Mouse (Mus musculus): ENCODE measurements around the gene Ccdc186.
"Not testable (repeated sequence)": the region's sequence is repeated elsewhere in the genome, so short reads cannot be mapped to it uniquely, and the experiment has no call there.

Gene Ccdc186

DNA sequence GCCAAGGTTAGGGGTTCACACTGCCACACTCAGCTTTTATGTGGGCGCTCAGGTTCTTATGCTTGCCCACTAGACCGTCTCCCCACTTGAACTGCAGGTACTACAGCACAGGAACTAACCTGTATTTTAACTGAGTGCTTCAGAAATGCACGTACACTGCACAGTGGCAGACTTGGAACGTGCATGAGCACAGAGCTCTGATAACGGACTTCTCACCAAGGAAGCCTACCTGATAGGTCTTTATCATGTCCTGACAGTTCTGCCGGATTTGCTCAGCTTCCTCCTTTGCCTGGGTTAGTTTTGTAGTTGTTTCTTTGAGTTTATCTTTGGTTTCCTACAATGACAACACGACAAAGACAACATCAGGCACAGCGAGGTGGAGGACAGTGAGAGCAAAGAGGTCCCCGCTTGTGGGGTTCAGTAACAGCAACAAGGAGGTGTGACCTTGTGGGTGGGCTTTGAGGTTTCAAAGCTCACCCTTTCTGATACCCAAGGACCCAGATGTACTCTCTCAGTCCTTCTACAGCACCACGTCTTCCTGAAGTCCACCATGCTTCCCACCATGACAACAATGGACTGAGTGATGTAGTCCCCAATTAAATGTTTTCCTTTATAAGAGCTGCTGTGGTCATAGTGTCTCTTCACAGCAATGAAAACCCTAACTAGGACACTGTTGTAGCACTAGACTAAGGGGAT is 20.2 kb downstream of the Ccdc186 start:
- DNase-seq (ENCODE audit: low read depth, low spot score): no peak

DNA sequence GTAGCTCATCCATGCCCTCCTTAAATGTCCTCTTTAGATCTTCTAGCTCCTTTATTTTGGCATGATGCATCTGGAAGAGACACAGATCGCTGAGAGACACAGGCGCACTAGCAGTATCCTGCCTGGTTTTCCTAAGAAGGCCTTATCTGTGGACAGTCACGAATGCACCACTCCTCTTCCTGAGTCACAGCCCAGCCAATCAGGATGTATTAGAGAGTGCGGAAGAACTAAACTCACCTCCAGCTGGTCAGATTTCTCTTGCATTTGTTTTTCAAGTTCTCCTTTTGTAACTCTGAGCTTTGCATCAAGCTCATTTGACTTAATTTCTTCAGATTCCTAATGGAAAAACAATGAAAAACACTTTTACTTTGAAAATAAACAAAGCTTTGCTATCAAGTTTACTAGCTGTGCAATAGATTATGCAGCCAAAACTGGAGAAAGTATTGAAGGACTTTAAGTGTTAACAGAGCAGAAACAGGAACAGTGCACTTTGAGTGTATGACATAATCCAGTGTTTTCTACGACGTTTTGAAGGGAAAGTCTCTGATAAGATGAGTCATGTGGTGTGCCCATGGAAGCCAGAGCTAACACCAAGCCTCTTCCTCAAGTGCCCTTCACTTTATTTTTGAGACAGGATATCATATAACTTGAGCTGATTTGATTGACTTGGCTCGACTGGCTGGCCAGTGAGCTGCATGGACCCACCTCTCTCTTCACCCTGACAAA is 20.9 kb downstream of the Ccdc186 start:
- no peak for DNase-seq (ENCODE audit: low read depth, low spot score)

DNA sequence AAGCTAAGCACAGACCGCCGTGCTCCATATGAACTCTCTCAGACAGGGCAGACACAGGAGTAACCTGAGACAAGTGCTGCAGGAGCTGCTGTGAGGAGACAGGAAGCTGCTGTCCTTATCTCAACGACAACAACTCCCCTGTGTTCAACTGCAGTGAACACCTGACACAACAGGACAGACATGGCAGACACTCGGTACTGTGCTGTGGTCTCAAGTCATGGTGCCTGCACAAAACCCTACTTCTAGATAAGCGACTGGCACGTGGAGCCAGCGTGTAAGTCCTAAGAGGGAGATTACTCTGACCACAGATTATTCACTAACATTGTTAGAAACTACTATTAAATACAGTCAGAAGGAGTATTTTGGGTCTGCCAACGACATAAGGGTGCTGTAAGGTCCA is 21.8 kb downstream of the Ccdc186 start:
- no peak for DNase-seq (ENCODE audit: low read depth, low spot score)

DNA sequence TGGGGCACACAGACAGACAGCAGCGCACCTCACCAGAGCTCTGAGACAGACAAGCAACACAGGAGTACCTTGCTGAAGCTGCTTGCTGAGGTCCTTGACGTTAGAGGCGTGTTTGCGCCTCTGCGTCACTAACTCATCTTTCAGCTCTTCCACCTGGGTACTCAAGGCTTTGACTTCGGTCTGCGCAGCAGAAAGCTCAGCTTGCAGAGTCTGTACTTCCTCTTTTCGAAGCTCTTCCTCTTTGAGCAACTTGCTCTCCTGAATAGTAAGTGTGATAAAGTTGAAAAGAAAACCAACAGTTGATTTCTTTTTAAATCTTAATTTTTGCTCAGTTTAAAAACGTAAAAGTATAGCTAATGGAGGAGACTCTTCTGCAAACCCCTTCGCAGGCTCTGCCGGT is 24.6 kb downstream of the Ccdc186 start:
- DNase-seq (ENCODE audit: low read depth, low spot score): no peak

DNA sequence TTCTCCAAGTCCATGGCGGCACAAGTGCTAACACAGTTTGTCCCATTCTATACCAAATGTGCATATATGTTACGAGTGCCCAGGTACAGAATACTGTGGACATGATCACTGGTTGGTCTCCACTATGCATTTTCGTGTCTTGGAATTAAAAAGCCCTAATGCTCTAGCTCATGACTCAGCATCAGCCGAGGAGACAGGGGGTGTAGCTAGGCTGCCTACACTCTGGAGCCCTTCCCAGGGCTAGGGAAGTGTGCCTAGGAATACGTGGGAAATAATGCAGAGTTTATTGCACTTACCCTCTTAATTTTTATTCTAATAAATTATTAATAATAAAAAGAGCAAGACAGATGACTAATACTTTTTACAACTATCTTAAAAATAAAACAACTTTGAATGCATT is 33.0 kb downstream of the Ccdc186 start:
- DNase-seq (ENCODE audit: low read depth, low spot score): no peak

DNA sequence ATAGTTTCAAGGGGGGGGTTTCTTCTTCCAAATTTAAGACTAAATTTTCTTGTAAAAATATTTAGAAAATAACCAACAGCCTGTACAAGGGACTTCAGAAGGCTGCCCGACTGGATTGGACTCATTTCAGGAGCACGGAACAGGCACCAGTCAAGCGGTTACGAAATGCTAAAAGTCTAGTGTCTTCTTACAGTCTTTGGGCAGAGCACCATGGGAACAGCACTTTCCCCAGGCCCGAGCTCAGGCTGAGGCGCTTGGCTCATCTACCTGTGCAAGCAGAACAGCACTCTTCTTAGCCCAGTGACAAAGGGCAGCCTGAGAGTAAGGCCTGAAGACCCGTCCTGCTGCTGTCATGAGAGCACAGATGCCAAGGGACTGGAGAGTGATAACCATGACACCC is 34.1 kb downstream of the Ccdc186 start:
- DNase-seq (ENCODE audit: low read depth, low spot score): no peak

DNA sequence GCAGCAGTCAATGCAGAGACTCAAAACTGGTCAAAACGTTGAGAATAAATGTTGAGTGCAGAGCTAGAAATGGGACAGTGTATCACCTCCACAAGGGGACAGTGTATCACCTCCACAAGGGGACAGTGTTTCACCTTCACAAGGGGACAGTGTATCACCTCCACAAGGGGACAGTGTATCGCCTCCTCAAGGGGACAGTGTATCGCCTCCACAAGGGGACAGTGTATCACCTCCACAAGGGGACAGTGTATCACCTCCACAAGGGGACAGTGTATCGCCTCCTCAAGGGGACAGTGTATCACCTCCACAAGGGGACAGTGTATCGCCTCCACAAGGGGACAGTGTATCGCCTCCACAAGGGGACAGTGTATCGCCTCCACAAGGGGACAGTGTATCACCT is 43.5 kb downstream of the Ccdc186 start:
- DNase-seq (ENCODE audit: low read depth, low spot score): not testable (repeated sequence)

DNA sequence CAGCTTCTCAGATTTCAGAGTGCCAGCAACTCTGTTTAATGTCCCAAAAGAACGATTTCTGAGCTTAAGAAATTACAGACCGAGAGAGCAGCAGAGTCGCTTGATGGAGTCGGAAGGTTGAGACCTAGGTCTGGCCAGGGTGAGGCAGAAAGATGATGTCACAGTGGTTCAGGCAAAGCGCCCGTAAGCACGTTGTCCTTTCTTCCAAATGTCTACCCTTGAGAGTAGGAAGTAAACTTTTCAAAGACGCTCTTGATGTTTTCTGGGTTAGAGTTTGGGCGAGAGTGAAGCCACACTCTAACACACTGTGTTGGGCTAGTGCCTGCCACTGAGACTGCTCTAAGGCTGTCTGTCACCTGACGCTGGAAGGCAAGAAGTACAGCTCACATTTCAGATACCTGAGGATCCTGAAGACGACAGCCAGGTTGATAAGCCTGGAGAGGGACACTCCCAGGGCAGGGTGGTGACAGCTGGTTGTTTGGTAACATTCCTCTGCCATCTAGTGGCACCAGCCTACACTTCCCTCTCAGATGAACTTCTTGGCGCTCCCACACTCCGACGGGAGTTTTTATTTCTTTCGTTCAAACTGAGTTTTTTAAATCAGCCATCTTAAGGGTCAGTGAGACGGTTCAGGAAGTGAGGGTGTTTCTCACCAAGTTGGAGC is 45.1 kb downstream of the Ccdc186 start:
- DNase-seq (ENCODE audit: low read depth, low spot score): peak; percentile 67

DNA sequence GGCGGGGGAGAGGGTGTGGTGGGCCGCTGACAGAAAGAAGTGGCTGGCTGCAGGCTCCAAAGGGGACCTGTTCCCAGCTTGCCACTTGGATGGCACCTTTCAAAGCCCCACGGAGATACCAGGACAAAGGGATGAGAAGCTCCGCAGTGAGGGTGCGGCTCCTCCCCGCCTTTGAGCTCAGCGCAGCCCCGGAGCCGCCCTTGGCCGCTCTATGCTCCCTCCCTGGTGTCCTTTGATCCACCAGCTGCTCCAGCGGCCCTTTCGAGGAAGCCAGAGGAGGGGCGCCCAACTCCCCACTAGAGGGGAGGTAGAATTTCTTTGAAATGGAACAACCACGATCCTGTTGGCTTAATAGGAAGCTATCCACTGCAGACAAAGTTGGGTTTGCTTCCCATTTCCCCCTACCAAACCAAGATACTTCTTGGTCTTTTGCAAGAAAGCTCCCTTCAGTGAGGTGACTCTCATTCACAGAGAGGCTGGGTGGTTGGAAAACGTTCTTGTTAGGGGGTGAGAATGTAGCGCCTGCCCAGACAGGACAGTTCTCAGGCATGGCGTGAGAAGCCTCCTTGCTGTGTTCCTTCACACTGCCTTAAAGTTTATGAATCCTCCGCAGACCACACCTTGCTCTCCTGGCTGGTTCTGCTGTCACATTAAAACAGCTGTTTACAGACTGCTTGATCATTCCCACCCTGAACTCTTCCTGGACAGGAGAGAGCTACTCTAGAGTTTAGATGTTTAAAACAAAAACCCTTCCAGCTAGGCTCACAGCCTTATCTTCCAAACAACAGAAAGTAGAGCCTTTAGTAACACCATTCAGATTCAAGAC is 45.9 kb downstream of the Ccdc186 start:
- DNase-seq (ENCODE audit: low read depth, low spot score): no peak

DNA sequence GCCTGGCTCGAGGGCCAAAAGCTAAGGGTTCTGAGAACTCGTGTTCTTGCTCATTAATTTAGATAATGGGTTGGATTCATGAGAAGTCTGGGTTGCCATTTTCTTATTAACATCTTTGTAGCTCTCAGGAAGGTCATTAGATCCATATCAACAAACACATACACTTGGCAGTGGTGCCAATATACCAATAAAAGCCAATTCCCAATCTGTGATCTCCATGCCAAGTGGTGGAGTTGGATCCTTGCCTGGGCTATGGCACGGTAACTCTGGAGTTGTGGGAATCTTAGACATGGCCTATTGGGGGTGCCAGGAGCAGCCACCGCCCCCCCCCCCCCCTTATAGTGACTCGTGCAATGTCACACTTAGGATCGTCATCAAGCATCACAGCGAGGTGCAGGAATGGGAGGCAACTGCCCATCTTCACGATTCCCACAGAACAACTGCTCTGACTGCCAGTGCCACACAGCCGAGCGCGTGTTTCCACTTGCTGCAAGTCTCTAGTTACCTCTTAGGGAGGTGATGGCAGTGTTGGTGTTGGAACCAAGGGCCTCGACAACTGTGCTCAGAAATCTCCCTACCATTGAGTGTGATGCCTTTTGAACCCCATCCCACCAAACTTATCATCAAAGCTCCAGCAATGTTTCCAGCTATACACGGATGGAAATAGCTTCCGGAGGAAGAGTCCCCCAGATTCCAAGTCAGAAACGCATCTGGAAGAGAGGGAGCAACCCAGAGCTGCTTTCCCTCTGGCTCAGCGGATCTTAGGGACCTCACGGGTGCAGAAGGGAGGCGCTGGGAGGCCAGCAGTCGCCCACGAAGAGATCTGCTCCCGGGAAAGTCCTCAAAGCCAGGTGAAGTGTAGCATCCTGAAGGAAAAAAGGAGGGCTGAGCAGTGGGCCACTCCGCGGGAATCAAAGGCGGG is 46.8 kb downstream of the Ccdc186 start:
- no peak for DNase-seq (ENCODE audit: low read depth, low spot score)

DNA sequence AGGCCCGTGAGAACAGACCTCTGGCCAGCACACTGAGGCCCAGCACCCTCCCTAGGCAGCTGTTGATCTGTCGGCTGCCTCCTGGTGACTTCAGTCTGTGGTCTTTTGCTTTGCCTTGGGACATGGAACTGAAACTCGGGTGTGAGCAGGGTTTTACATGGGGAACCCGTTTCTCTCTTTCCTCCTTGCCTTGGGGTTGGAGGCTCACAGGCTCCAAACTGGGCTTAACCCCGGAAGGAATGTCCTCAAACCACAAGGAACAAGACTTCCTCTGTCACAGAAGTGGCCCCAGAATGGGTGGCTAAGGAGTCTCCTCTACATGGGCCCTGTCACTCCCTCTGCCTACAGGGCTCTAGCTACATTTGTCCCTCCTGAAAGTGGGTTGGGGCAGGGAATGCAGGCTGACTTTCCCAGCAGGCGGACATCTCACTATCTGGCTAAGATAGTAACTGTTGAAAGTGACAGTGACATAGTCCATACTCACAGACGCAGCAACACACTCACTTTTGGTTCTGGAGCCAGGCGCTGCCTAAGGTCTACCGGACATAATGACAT is 47.5 kb downstream of the Ccdc186 start:
- no peak for DNase-seq (ENCODE audit: low read depth, low spot score)

DNA sequence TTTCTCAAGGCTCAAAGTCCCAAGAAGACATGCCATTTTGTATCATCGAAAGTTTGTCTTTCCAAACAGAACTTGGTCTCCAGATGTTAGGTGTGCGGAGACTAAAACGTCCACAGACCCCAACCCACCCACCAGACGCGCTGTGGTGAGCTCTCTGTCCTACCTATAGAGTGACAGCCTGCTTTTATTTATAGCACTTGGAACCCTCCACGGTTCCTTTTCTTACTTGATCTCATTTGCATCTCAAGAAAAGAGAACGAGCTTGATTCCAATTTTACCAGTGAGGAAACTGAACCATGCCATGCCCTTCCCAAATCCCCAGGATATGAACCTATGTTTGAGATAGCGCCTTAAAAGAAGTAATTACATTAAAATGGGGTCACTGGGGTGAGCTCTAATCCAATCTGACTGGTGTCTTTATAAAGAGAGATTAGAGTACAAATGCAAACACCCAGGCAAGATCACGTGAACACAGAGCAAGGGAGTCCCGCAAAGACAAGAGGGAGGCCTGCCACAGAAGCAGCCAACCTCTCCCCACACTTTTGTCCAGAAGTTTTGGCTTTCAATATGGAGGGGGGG is 48.5 kb downstream of the Ccdc186 start:
- DNase-seq (ENCODE audit: low read depth, low spot score): no peak

DNA sequence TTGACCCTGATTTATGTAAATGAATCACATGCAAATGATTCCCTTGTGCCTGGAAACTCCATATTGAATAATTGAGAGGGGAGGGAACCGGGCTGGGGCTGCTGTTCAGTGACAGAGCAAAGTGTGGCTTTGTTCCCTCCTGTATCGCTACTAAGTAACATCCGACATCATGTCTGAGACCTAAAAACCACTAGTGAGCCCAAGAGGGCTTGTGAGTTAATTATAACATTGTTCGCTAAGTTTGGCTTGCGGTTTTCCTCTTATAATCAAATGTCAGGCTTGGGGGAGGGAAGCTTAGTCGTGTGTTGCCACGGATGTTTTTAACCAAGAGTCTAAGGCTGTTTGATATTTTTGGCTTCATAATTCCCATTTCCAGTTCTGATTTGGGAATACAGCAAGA is 49.8 kb downstream of the Ccdc186 start:
- peak; percentile 52 for DNase-seq (ENCODE audit: low read depth, low spot score)

DNA sequence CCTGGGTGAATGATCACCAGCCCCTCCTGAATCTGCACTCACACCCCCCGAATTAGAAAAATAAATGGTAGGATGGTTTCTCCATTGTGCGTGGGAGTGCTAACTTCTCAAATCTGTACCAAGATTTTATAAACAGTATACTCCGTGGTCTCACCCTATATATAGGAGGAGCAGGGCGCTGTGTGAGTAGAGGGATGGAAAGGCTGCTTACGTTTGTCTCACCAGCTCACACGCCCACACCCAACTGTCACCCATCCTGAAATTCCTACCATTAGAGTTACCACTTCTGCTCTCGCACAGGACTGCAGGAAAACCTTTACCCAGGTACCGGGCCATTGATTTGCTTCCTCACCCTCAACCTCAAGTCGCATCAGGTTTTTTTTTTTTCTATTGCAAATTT is 53.0 kb downstream of the Ccdc186 start:
- DNase-seq (ENCODE audit: low read depth, low spot score): no peak

DNA sequence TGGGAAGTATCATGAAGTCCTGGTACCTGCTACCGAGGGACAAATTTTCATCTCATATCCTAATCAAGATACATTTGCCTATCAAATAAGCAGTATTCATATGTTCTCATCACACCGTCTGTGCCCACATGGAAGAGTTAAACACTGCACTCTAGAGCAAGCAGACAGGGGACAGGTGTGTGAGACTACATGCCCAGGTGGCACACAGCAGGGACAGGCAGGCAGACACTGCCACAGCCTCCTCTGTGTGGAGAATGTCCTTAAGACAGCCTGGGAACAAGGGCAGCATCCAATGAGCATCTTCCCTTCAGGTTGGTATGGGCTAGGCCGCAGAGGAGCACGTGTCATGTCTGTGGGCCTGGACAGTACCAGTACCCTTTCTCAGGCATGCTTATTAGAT is 59.3 kb downstream of the Ccdc186 start:
- DNase-seq (ENCODE audit: low read depth, low spot score): no peak

DNA sequence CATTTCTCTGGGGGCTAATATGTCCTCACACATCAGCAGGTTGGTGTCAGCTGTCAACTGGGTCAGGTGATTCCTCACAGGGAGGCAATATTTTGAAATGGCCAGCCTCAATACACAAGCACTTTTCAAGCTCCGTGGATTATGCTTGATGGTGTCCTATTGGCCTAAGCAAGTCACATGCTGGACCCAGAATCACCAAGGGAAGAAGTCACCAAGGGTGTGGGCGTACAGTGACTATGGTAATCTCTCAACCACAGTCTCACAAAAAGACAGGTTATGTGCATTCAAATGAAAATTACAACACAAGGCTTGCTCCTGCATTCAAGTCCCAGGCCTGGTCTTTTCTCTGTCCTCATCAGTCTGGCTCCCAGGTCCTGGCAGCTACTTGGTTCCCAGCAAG is 60.3 kb downstream of the Ccdc186 start:
- DNase-seq (ENCODE audit: low read depth, low spot score): no peak

DNA sequence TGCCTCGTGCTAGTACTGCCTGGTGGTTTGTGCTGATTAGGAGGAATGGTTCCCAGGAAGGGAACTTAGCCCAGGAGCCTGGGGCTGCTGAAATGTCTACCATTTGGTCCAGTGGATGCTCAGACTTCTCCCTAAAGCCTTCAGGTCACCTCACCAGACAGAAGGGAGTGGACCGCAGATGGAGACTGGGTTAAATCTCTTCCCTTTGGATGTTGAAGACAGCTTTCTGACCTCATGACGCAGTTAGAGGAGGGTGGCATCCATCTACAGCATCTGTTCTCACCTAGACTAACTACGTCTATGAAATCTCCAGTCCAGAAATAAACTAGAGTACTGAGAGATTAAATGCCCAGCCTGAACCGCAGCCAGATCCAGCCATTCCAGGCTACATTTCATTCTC is 60.9 kb downstream of the Ccdc186 start:
- no peak for DNase-seq (ENCODE audit: low read depth, low spot score)

DNA sequence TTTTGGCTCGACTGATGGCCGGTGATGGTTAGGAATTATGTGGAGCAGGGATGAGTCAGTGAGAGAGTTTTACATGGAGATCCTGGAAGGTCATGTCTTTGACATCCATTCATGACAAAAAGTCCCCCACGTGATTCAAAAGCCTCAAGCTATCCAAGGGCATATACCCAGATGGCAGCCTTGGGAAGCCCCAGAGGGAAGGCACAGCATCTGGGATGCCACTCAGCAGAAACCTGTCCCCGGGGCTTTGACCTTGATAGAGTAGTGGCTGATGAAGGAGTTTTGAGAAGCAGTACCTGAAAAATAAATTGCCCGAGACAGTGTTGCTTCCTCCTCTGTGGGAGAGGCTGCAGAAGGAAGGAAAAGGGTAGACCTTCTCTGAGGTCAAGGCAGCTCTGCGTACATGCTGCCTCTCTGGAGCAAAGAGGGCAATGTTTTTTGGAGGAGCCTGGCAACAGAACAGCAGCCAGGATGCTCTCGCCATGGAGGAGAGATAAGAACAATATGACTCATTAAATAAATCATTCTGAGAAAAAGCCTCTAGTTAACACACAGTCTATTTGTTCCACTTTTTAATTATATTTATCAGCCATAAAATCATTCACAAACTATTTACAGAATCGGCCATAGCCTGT is 61.6 kb downstream of the Ccdc186 start:
- DNase-seq (ENCODE audit: low read depth, low spot score): no peak

DNA sequence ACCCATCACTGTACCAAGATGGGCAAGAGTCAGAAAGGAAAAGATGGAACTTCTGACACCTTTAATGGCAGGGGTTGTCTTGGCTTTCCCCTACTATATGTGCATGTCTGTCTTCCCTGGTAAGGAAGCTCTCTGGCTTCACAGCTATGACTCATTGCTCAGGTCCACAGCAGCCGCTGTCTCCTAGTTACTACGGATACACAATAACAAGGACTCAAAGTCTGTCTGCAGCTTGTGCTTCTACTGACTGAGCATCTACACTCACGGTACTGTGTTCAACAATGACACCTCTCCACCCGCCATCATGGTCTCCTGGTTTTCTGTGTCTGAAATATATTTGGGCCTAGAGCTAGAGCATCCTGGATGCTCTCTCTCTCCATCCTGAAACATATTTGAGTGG is 62.2 kb downstream of the Ccdc186 start:
- no peak for DNase-seq (ENCODE audit: low read depth, low spot score)

DNA sequence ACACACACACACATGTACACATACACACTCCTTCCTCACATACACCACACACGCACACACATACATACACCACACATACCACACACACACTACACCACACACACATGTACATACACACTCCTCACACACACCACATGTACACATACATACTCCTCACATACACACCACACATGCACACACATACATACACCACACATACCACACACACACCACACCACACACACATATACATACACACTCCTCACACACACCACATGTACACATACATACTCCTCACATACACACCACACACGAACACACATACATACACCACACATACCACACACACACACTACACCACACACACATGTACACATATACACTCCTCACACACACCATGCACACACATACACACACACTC is 63.7 kb downstream of the Ccdc186 start:
- DNase-seq (ENCODE audit: low read depth, low spot score): no peak

All from CD4-positive, CD25-positive, alpha-beta regulatory T cell, adult 2 months (primary cell).